Mouse (Mus musculus): ENCODE data around the gene Kcnab1.

DNA sequence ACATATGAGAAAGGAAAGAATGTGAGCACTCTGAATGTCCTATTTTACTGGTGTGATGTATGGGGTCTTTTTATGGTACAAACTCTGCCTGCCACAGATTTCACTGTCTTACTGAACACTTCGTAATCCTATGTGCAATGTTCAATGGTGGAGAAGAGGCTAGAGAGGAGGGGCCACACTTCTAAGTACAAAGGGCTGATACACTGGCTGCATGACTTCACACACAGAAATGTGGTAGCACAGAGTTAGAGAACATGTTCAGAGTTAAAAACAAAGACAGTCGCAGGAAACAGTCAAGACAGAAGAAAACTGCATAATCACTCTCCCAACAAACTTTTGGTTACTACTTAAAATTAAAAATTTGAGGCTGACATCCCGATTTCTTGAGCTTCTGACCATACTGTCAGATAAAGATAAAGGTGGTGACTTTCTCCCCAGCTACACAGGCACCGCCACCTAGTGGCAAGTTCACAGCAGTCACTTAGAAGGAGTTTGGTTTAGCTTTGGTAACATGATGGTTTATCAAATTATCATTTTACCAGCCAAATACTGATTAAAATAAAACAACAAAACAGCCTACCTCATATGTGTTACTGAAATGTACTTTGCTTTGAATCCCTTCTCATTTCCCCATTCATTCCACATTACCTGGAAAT is 270.8 kb downstream of the Kcnab1 start:
- TF ChIP-seq EP300 (IDR thresholded peaks at IDR 0.05; ENCODE audit: low read depth), result no peak
- TF ChIP-seq CTCF (IDR thresholded peaks at IDR 0.05; ENCODE audit: low read depth), result peak; percentile 77
